Mouse (Mus musculus): Measurements from ENCODE around the gene Gm4302.
"Not testable (repeated sequence)": the region's sequence is repeated elsewhere in the genome, so short reads cannot be mapped to it uniquely, and the experiment has no call there.

DNA sequence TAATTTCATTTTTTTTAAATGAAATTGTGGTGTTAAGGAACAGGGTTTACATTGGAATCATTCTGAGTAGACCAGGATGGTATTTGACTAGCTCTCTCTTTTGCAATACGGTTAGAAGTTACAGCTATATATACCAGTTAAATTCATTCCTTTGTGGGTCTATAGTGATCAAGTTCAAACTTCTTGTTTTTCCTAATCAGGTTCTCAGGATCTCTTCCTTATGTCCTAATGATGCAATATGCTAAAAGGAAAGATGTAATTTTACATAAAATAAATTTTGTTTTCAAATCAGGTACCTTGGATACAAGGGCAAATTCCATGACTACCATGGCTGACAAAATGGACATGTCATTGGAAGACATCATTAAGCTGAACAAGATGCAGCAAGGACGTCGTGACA, 20.4 kb downstream of the Gm4302 start, which contains the start of gene Gm4307:
- TF ChIP-seq POLR2A (IDR thresholded peaks at IDR 0.05; ENCODE audit: borderline replicate concordance, insufficient read depth, low read length); CTCF (IDR thresholded peaks at IDR 0.05; ENCODE audit: borderline replicate concordance, insufficient read depth, low read depth, low read length): not testable (repeated sequence)
